ENCODE assay signal across 20 mouse cellular contexts in the genomic region with DNA sequence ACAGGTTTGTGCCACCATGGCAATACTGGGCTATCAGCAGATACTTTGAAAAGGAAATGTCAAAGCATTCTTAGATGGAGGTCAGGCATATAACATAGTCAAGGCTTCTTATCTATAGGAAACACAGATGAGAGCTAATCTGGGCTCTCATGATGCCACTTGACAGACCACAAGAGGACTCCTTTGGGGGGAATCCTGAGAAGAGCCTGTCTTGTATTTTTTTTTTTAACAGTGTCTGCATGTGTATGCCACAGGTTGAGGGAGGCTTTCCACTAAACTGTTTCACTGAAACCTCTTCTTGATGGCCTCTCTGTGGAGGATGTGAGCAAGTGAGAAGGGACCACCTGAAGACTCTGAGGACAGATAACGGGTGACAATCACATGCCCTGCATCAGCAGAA. TPM values are rescaled to one million over a fixed set of nuclear protein-coding genes. Genes with fewer than 3 reads are reported as not detected.
DNase-seq lines count a peak whose midpoint lies in the region; ATAC-seq and TF ChIP-seq lines count a peak whose summit lies in the region.
"Had no signal": no experiment of that assay in that cellular context is flagged by ENCODE, and none has a peak within 500 bp of the region (broad histone marks: within the 10 kb centered on the region; RNA-seq: fewer than 3 reads in every experiment).

No protein-coding gene starts in this region.

- H3K9me3 ChIP-seq in heart, postnatal 0 days (replicated peaks; ENCODE audit: control insufficient read depth, low read length) = 0 out of 2 replicates have a peak, but pooled peaks cover 3% of the 10 kb centered on the region
- 0 out of 2 replicates have a peak, but pooled peaks cover 3% of the 10 kb centered on the region for H3K9me3 ChIP-seq in liver, embryonic 13.5 days (replicated peaks)
- H3K9me3 ChIP-seq in hindbrain, embryonic 16.5 days (ENCODE audit: control insufficient read depth, low read length) = peaks cover 4% of the 10 kb centered on the region; the same call in 1 of the 2 replicates
- H3K9me3 ChIP-seq: forebrain, embryonic 13.5 days; hindbrain, embryonic 15.5 days; midbrain, embryonic 13.5 days; neural tube, embryonic 12.5 days had no signal

- peaks cover 39% of the 10 kb centered on the region for H3K4me1 ChIP-seq in heart, postnatal 0 days (ENCODE audit: control insufficient read depth, insufficient read depth)
- peaks cover 71% of the 10 kb centered on the region for H3K4me1 ChIP-seq in liver, embryonic 13.5 days (replicated peaks)
- no peaks in the 10 kb centered on the region for H3K4me1 ChIP-seq in hindbrain, embryonic 16.5 days (ENCODE audit: control insufficient read depth, insufficient read depth, low read depth, low read length)
- H3K4me1 ChIP-seq: forebrain, embryonic 13.5 days; hindbrain, embryonic 15.5 days; midbrain, embryonic 13.5 days had no signal

- no peaks in the 10 kb centered on the region for H3K36me3 ChIP-seq in heart, postnatal 0 days (replicated peaks; ENCODE audit: control insufficient read depth, insufficient read depth, low read length)
- H3K36me3 ChIP-seq in liver, embryonic 13.5 days = no peaks in the 10 kb centered on the region
- H3K36me3 ChIP-seq in hindbrain, embryonic 16.5 days (ENCODE audit: control insufficient read depth, insufficient read depth, low read length) = no peaks in the 10 kb centered on the region
- H3K36me3 ChIP-seq: G1E; hindbrain, embryonic 15.5 days; midbrain, embryonic 13.5 days; neural tube, embryonic 12.5 days had no signal

- TF ChIP-seq EP300 in heart, postnatal 0 days (IDR thresholded peaks at IDR 0.05; ENCODE audit: low read depth) = no peak

- DNase-seq in gastrocnemius, adult 2 months = no peak
- DNase-seq in gastrocnemius, postnatal 25 days = no peak
- no peak for DNase-seq in heart, postnatal 0 days (ENCODE audit: low spot score)
- DNase-seq in heart, adult 11 months = no peak
- DNase-seq in liver, embryonic 13.5 days = no peak
- no peak for DNase-seq in embryo, embryonic 10 days (ENCODE audit: low spot score)
- no peak for DNase-seq in urinary bladder, postnatal 25 days (ENCODE audit: low spot score)
- DNase-seq: adrenal gland, postnatal 36 days; cerebellum, adult 2 months; gastrocnemius, postnatal 36 days; lung, adult 2 months; lung, postnatal 36 days had no signal

- peak overlapping the region; percentile 92; the same call in 1 of the 2 replicates for H3K27ac ChIP-seq in gastrocnemius, adult 2 months
- peak overlapping the region; percentile 91 for H3K27ac ChIP-seq in heart, postnatal 0 days (ENCODE audit: low read depth)
- peak overlapping the region; percentile 4; the same call in 1 of the 2 replicates for H3K27ac ChIP-seq in liver, embryonic 13.5 days
- H3K27ac ChIP-seq in hindbrain, embryonic 16.5 days (ENCODE audit: low read depth, low read length) = no peak overlapping the region
- H3K27ac ChIP-seq: forebrain, embryonic 13.5 days; hindbrain, embryonic 15.5 days; midbrain, embryonic 13.5 days; neural tube, embryonic 12.5 days had no signal

- no peak overlapping the region for H3K9ac ChIP-seq in heart, postnatal 0 days (replicated peaks; ENCODE audit: low read depth, low read length)
- H3K9ac ChIP-seq in liver, embryonic 13.5 days = no peak overlapping the region
- no peak overlapping the region for H3K9ac ChIP-seq in hindbrain, embryonic 16.5 days (ENCODE audit: low read depth, low read length)
- H3K9ac ChIP-seq: forebrain, embryonic 13.5 days; hindbrain, embryonic 15.5 days; midbrain, embryonic 13.5 days; neural tube, embryonic 12.5 days had no signal

- no peaks in the 10 kb centered on the region for H3K27me3 ChIP-seq in heart, postnatal 0 days (ENCODE audit: control insufficient read depth, insufficient read depth, low read length)
- no peaks in the 10 kb centered on the region for H3K27me3 ChIP-seq in liver, embryonic 13.5 days
- no peaks in the 10 kb centered on the region for H3K27me3 ChIP-seq in hindbrain, embryonic 16.5 days (replicated peaks; ENCODE audit: control insufficient read depth, insufficient read depth, low read length)
- H3K27me3 ChIP-seq: forebrain, embryonic 13.5 days; hindbrain, embryonic 15.5 days had no signal

- intact Hi-C loops in gastrocnemius, adult 2 months (cut with DNase I) = loop anchor here (5.0 kb wide), 1 partner anchor 37 kb away; no protein-coding TSS in a partner anchor

- no peak overlapping the region for H3K4me3 ChIP-seq in gastrocnemius, adult 2 months
- H3K4me3 ChIP-seq in heart, postnatal 0 days (ENCODE audit: low read depth, low read length) = no peak overlapping the region
- no peak overlapping the region for H3K4me3 ChIP-seq in liver, embryonic 13.5 days (replicated peaks)
- no peak overlapping the region for H3K4me3 ChIP-seq in hindbrain, embryonic 16.5 days (ENCODE audit: low read length)
- H3K4me3 ChIP-seq: forebrain, embryonic 13.5 days; hindbrain, embryonic 15.5 days; midbrain, embryonic 13.5 days; neural tube, embryonic 12.5 days had no signal

- WGBS in heart, postnatal 0 days = 76% methylated on average over 1 of the region's 1 CpGs
- 11% methylated on average over 1 of the region's 1 CpGs for WGBS in liver, embryonic 13.5 days (ENCODE audit: insufficient replicate concordance)
- WGBS in hindbrain, embryonic 16.5 days = 74% methylated on average over 1 of the region's 1 CpGs

- TF ChIP-seq CTCF in gastrocnemius, adult 2 months (IDR thresholded peaks at IDR 0.05) = no peak
- no peak for TF ChIP-seq CTCF in heart, postnatal 0 days (IDR thresholded peaks at IDR 0.05; ENCODE audit: low read depth)

- H3K4me2 ChIP-seq in heart, postnatal 0 days (ENCODE audit: low read depth, low read length) = no peak overlapping the region
- H3K4me2 ChIP-seq in liver, embryonic 13.5 days = no peak overlapping the region
- H3K4me2 ChIP-seq in hindbrain, embryonic 16.5 days (ENCODE audit: low read length) = no peak overlapping the region
- H3K4me2 ChIP-seq: forebrain, embryonic 13.5 days; hindbrain, embryonic 15.5 days; midbrain, embryonic 13.5 days; neural tube, embryonic 12.5 days had no signal

- no peak for ATAC-seq in heart, postnatal 0 days (ENCODE audit: insufficient read depth, low read depth)
- peak; percentile 74 for ATAC-seq in liver, embryonic 13.5 days (ENCODE audit: low read depth)
- no peak for ATAC-seq in hindbrain, embryonic 16.5 days
- ATAC-seq: CD4-positive, CD25-positive, alpha-beta regulatory T cell, adult 4 months; forebrain, embryonic 13.5 days; intestine, embryonic 16.5 days; midbrain, embryonic 13.5 days had no signal

RNA-seq across cellular contexts. Expression of a gene that starts 9.2 kb away (rescaled TPM):
- under 1 TPM; 0.31 to 0.61 TPM for total RNA-seq in gastrocnemius, adult 2 months (2021)
- total RNA-seq in gastrocnemius, postnatal 25 days (2021) = 1 to 10 TPM; 1.0 to 1.2 TPM
- 4.2 and 5.7 TPM in 2 replicates for total RNA-seq in heart, postnatal 0 days (2014; rRNA removed; ENCODE audit: low replicate concordance)
- polyA plus RNA-seq in heart, postnatal 0 days (2015; fragmentation: Nextera tagmentation; extraction: Ambion mirVana) = 0.98 and 1.2 TPM in 2 replicates
- 12.7 and 16.1 TPM in 2 replicates for polyA plus RNA-seq in liver, embryonic 13.5 days (2015; fragmentation: Nextera tagmentation; extraction: Ambion mirVana)
- 0.89 and 1.0 TPM in 2 replicates for polyA plus RNA-seq in hindbrain, embryonic 16.5 days (2015; fragmentation: Nextera tagmentation; extraction: Ambion mirVana)

RNA-seq across cellular contexts. Expression of a gene that starts 48.6 kb away (rescaled TPM):
- total RNA-seq in gastrocnemius, adult 2 months (2021) = under 1 TPM; 0.64 to 0.66 TPM
- 1 to 10 TPM; 3.4 to 3.7 TPM for total RNA-seq in gastrocnemius, postnatal 25 days (2021)
- 2.6 and 4.6 TPM in 2 replicates for total RNA-seq in heart, postnatal 0 days (2014; rRNA removed; ENCODE audit: low replicate concordance)
- polyA plus RNA-seq in heart, postnatal 0 days (2015; fragmentation: Nextera tagmentation; extraction: Ambion mirVana) = 0.94 and 1.7 TPM in 2 replicates
- 0.48 and 0.65 TPM in 2 replicates for polyA plus RNA-seq in liver, embryonic 13.5 days (2015; fragmentation: Nextera tagmentation; extraction: Ambion mirVana)
- 110 and 116 TPM in 2 replicates for polyA plus RNA-seq in hindbrain, embryonic 16.5 days (2015; fragmentation: Nextera tagmentation; extraction: Ambion mirVana)
- polyA plus RNA-seq: G1E had no signal
